Comparison of ENCODE assay signal across 16 mouse cellular contexts in genomic region chr11:54160435-54160834, GRCm38 (mm10).
"Had no signal": no experiment of that assay in that cellular context is flagged by ENCODE, and none has a peak within 500 bp of the region (broad histone marks: within the 10 kb centered on the region; RNA-seq: fewer than 3 reads in every experiment).

No protein-coding gene starts in this region.

- H3K9ac ChIP-seq: liver, postnatal 0 days; lung, embryonic 15.5 days; midbrain, embryonic 13.5 days; midbrain, embryonic 15.5 days; neural tube, embryonic 13.5 days; neural tube, embryonic 15.5 days; stomach, embryonic 15.5 days had no signal

- H3K36me3 ChIP-seq: lung, embryonic 15.5 days; midbrain, embryonic 13.5 days; midbrain, embryonic 15.5 days; neural tube, embryonic 13.5 days; neural tube, embryonic 15.5 days; stomach, embryonic 15.5 days had no signal

- DNase-seq: liver, postnatal 0 days; lung, adult 2 months; lung, postnatal 14 days; right cerebral cortex, postnatal 14 days; thymus, adult 2 months had no signal

- H3K9me3 ChIP-seq: lung, embryonic 15.5 days; midbrain, embryonic 13.5 days; midbrain, embryonic 15.5 days; neural tube, embryonic 13.5 days; neural tube, embryonic 15.5 days; stomach, embryonic 15.5 days had no signal

- H3K27me3 ChIP-seq: lung, embryonic 15.5 days; midbrain, embryonic 13.5 days; midbrain, embryonic 15.5 days; neural tube, embryonic 13.5 days; neural tube, embryonic 15.5 days; stomach, embryonic 15.5 days had no signal

- H3K4me2 ChIP-seq: lung, embryonic 15.5 days; midbrain, embryonic 11.5 days; midbrain, embryonic 13.5 days; midbrain, embryonic 15.5 days; neural tube, embryonic 13.5 days; neural tube, embryonic 15.5 days; stomach, embryonic 15.5 days had no signal

- H3K4me1 ChIP-seq: midbrain, embryonic 13.5 days; midbrain, embryonic 15.5 days; neural tube, embryonic 15.5 days had no signal

- ATAC-seq: liver, postnatal 0 days; lung, postnatal 0 days; midbrain, embryonic 13.5 days; midbrain, embryonic 15.5 days had no signal

- H3K4me3 ChIP-seq: lung, embryonic 15.5 days; megakaryocyte, embryonic 14.5 days; midbrain, embryonic 13.5 days; midbrain, embryonic 15.5 days; neural tube, embryonic 13.5 days; neural tube, embryonic 15.5 days; stomach, embryonic 15.5 days had no signal

- H3K27ac ChIP-seq: lung, embryonic 15.5 days; macrophage; midbrain, embryonic 13.5 days; midbrain, embryonic 15.5 days; neural tube, embryonic 13.5 days; neural tube, embryonic 15.5 days; stomach, embryonic 15.5 days; stomach, postnatal 0 days had no signal
